In genomic region chr17:65669061-65669460, GRCm38 (mm10) we compare ENCODE assay signal across 16 mouse cellular contexts.
DNase-seq lines count a peak whose midpoint lies in the region.
"Had no signal": no experiment of that assay in that cellular context is flagged by ENCODE, and none has a peak within 500 bp of the region (broad histone marks: within the 10 kb centered on the region; RNA-seq: fewer than 3 reads in every experiment).

No protein-coding gene starts in this region.

- DNase-seq in kidney, postnatal 10 days, result peak; percentile 1
- no peak for DNase-seq in kidney, postnatal 25 days
- DNase-seq in testis, postnatal 10 days (ENCODE audit: low spot score), result peak; percentile 26
- no peak for DNase-seq in testis, postnatal 14 days (ENCODE audit: low spot score)
- DNase-seq in embryo, embryonic 9.5 days (ENCODE audit: extremely low spot score), result no peak
- DNase-seq: adrenal gland, adult 2 months; adrenal gland, postnatal 10 days; adrenal gland, postnatal 25 days; cerebellum, adult 11 months; cerebellum, adult 18-20 months; cerebellum, adult 8-10 months; cerebellum, adult 9-11 months; cerebellum, postnatal 14 days; cerebellum, postnatal 36 days; embryo, embryonic 11 days; forebrain, postnatal 0 days had no signal

Comparison
In these comparisons a context has a peak if more than half of its experiments do, and no peak if none do; other contexts are left out.
1. DNase-seq: peak in kidney, postnatal 10 days (single experiment) and testis, postnatal 10 days (single experiment); none in kidney, postnatal 25 days (0 of 2), testis, postnatal 14 days (single experiment) and embryo, embryonic 9.5 days (single experiment).